Mouse (Mus musculus) MEL (cell line): ENCODE measurements at regions not wholly inside any gene's neighbourhood (a gene's known extent, or its start where the extent isn't known, plus 50 kb on each side); places are given as distances from the start of the nearest gene placed in this dataset.

Experiments
- DNase-seq: peaks from one replicate; pipeline ENCODE4 v3.0.0; 2011; ENCODE audit warnings: low read depth, low spot score
- H3K27ac ChIP-seq: 2 replicates; pipeline ENCODE4 v1.5.1; 2012; ENCODE audit warnings: low read depth, mild to moderate bottlenecking, control low read depth, low read length, moderate library complexity; ENCODE audit not compliant: control insufficient read depth
- H3K27me3 ChIP-seq, 2 experiments: fragments of 150-350 bp in 1 of 2; sonication (generic) in 1 of 2; 2 replicates each; pipeline ENCODE4 v1.6.1; 2012; ENCODE audit warnings: low read length in 2 of 2, mild to moderate bottlenecking in 2 of 2, improper control_type of control experiment in 1 of 2, moderate library complexity in 1 of 2; ENCODE audit not compliant: insufficient read depth in 2 of 2, control insufficient read depth in 1 of 2
- H3K36me3 ChIP-seq, 2 experiments: 2 replicates each; pipeline ENCODE4 v1.6.1; 2012 to 2014; ENCODE audit warnings: low read length in 2 of 2, improper control_type of control experiment in 1 of 2, inconsistent platforms in 1 of 2, mild to moderate bottlenecking in 1 of 2; ENCODE audit not compliant: insufficient read depth in 2 of 2, control insufficient read depth in 1 of 2
- H3K4me1 ChIP-seq, 2 experiments: fragments of 150-350 bp in 1 of 2; sonication (generic) in 1 of 2; 2 replicates each; pipeline ENCODE4 v1.6.1; 2012; ENCODE audit warnings: low read length in 2 of 2, improper control_type of control experiment in 1 of 2, mild to moderate bottlenecking in 1 of 2; ENCODE audit not compliant: insufficient read depth in 2 of 2, control insufficient read depth in 1 of 2
- H3K4me3 ChIP-seq, 2 experiments: fragments of 150-350 bp in 1 of 2; sonication (generic) in 1 of 2; 2 replicates each; pipeline ENCODE4 v1.5.1; 2012; ENCODE audit warnings: low read depth in 2 of 2, low read length in 2 of 2, mild to moderate bottlenecking in 2 of 2, moderate library complexity in 2 of 2, control low read depth in 1 of 2, improper control_type of control experiment in 1 of 2; ENCODE audit not compliant: control insufficient read depth in 1 of 2, insufficient read depth in 1 of 2
- H3K79me2 ChIP-seq: 2 replicates; pipeline ENCODE4 v1.6.1; 2012; ENCODE audit warnings: mild to moderate bottlenecking, low read length, moderate library complexity; ENCODE audit not compliant: control insufficient read depth, poor library complexity, insufficient read depth
- H3K9ac ChIP-seq: 2 replicates; pipeline ENCODE4 v1.6.1; 2012; ENCODE audit warnings: low read depth, mild to moderate bottlenecking, control low read depth, low read length, moderate library complexity; ENCODE audit not compliant: control insufficient read depth, poor library complexity, severe bottlenecking
- H3K9me3 ChIP-seq: fragments of 150-350 bp; sonication (generic); replicated peaks from 2 replicates; pipeline ENCODE4 v1.6.1; 2012; ENCODE audit warnings: mild to moderate bottlenecking, low read length, improper control_type of control experiment, moderate library complexity; ENCODE audit not compliant: insufficient read depth
- CHD1 ChIP-seq: IDR thresholded peaks from 2 replicates; pipeline ENCODE4 v1.6.1; 2012; ENCODE audit warnings: low read depth, mild to moderate bottlenecking, inconsistent platforms, low read length, improper control_type of control experiment
- CTCF ChIP-seq, 3 experiments: IDR thresholded peaks in 2 of 3; conservative IDR thresholded peaks in 1 of 3; 2 replicates each; pipeline ENCODE4 v1.5.1; 2011 to 2012; ENCODE audit warnings: low read length in 3 of 3, low read depth in 2 of 3, mild to moderate bottlenecking in 2 of 3, improper control_type of control experiment in 1 of 3, inconsistent platforms in 1 of 3, mixed read lengths in 1 of 3, moderate library complexity in 1 of 3; ENCODE audit not compliant: control insufficient read depth in 1 of 3, insufficient read depth in 1 of 3, poor library complexity in 1 of 3, severe bottlenecking in 1 of 3
- E2F4 ChIP-seq: IDR thresholded peaks from 2 replicates; pipeline ENCODE4 v1.6.1; 2011; ENCODE audit warnings: low read depth, low read length, improper control_type of control experiment, borderline replicate concordance
- EP300 ChIP-seq, 2 experiments: IDR thresholded peaks; 2 replicates each; pipeline ENCODE4 v1.6.1; 2011; ENCODE audit warnings: improper control_type of control experiment in 2 of 2, low read length in 2 of 2, low read depth in 1 of 2, mild to moderate bottlenecking in 1 of 2
- GATA1 ChIP-seq: IDR thresholded peaks from 2 replicates; pipeline ENCODE4 v1.6.1; 2011; ENCODE audit warnings: low read depth, low read length, improper control_type of control experiment
- HCFC1 ChIP-seq: IDR thresholded peaks from 2 replicates; pipeline ENCODE4 v1.6.1; 2012; ENCODE audit warnings: low read depth, mild to moderate bottlenecking, inconsistent platforms, low read length, improper control_type of control experiment, moderate library complexity
- KAT2A ChIP-seq: conservative IDR thresholded peaks from 2 replicates; pipeline ENCODE4 v1.6.1; 2012; ENCODE audit warnings: low read depth, low read length, improper control_type of control experiment, inconsistent platforms
- MAFK ChIP-seq: IDR thresholded peaks from 2 replicates; pipeline ENCODE4 v1.6.1; 2011; ENCODE audit warnings: low read depth, mild to moderate bottlenecking, low read length, improper control_type of control experiment, borderline replicate concordance
- MXI1 ChIP-seq: IDR thresholded peaks from 2 replicates; pipeline ENCODE4 v1.6.1; 2011; ENCODE audit warnings: mild to moderate bottlenecking, low read depth, low read length, improper control_type of control experiment
- MYB ChIP-seq: IDR thresholded peaks from 2 replicates; pipeline ENCODE4 v1.6.1; 2011; ENCODE audit warnings: mild to moderate bottlenecking, low read depth, low read length, improper control_type of control experiment
- NELFE ChIP-seq: IDR thresholded peaks from 2 replicates; pipeline ENCODE4 v1.6.1; 2011; ENCODE audit warnings: low read depth, low read length, improper control_type of control experiment
- POLR2A ChIP-seq, 2 experiments: IDR thresholded peaks; 2 replicates each; pipeline ENCODE4 v1.6.1; 2011 to 2012; ENCODE audit warnings: low read length in 2 of 2, mild to moderate bottlenecking in 2 of 2, control low read depth in 1 of 2, improper control_type of control experiment in 1 of 2, low read depth in 1 of 2, moderate library complexity in 1 of 2; ENCODE audit not compliant: control insufficient read depth in 1 of 2, insufficient read depth in 1 of 2, poor library complexity in 1 of 2
- POLR2AphosphoS2 ChIP-seq: IDR thresholded peaks from 2 replicates; pipeline ENCODE4 v1.6.1; 2011; ENCODE audit warnings: low read length, improper control_type of control experiment
- POLR2AphosphoS5 ChIP-seq: IDR thresholded peaks from 2 replicates; pipeline ENCODE4 v1.6.1; 2012; ENCODE audit warnings: low read depth, borderline replicate concordance, mild to moderate bottlenecking, inconsistent platforms, low read length, moderate library complexity, mixed read lengths
- RCOR1 ChIP-seq: IDR thresholded peaks from 2 replicates; pipeline ENCODE4 v1.6.1; 2012; ENCODE audit warnings: low read depth, mild to moderate bottlenecking, inconsistent platforms, low read length, improper control_type of control experiment
- SMC3 ChIP-seq: IDR thresholded peaks from 2 replicates; pipeline ENCODE4 v1.6.1; 2011; ENCODE audit warnings: low read depth, low read length, improper control_type of control experiment
- TCF12 ChIP-seq: IDR thresholded peaks from 2 replicates; pipeline ENCODE4 v1.6.1; 2014; ENCODE audit warnings: low read depth, mild to moderate bottlenecking, inconsistent platforms, low read length, improper control_type of control experiment, moderate library complexity
- UBTF ChIP-seq: IDR thresholded peaks from 2 replicates; pipeline ENCODE4 v1.6.1; 2012; ENCODE audit warnings: low read depth, mild to moderate bottlenecking, inconsistent platforms, low read length, improper control_type of control experiment, moderate library complexity, borderline replicate concordance; ENCODE audit not compliant: insufficient read depth
- USF1 ChIP-seq: IDR thresholded peaks from 2 replicates; pipeline ENCODE4 v1.6.1; 2014; ENCODE audit warnings: low read depth, mild to moderate bottlenecking, inconsistent platforms, low read length, improper control_type of control experiment, moderate library complexity
- ZKSCAN1 ChIP-seq: IDR thresholded peaks from 2 replicates; pipeline ENCODE4 v1.6.1; 2012; ENCODE audit warnings: low read depth, mild to moderate bottlenecking, inconsistent platforms, low read length, improper control_type of control experiment, moderate library complexity
- ZMIZ1 ChIP-seq: IDR thresholded peaks from 2 replicates; pipeline ENCODE4 v1.6.1; 2012; ENCODE audit warnings: low read depth, mild to moderate bottlenecking, inconsistent platforms, low read length, improper control_type of control experiment, moderate library complexity

- Histone ChIP-seq H3K79me2 (no peaks in the 10 kb centered on the region), H3K27me3 (no peaks in the 10 kb centered on the region), H3K27ac (no peak overlapping the region), H3K4me3 (no peak overlapping the region)
- TF ChIP-seq MAFK: no peak
- no peak for TF ChIP-seq POLR2AphosphoS2
- TF ChIP-seq ZKSCAN1: no peak
- no peak for TF ChIP-seq UBTF
- TF ChIP-seq POLR2AphosphoS5: no peak
- TF ChIP-seq NELFE: no peak
- no peak for TF ChIP-seq MYB
- no peak for TF ChIP-seq USF1
- TF ChIP-seq, all 39 proteins: peak for 0
- DNase-seq: no peak
- no peaks in the 10 kb centered on the region for H3K36me3 ChIP-seq
- no peaks in the 10 kb centered on the region for H3K9me3 ChIP-seq
- H3K4me1 ChIP-seq: no peaks in the 10 kb centered on the region
- H3K9ac ChIP-seq: no peak overlapping the region
Measured at GRCm38 (mm10) chr1:185052700-185053099, 53.3 kb upstream of the Mark1 start.

- Histone ChIP-seq H3K27me3 (no peaks in the 10 kb centered on the region), H3K9ac (no peak overlapping the region), H3K9me3 (no peaks in the 10 kb centered on the region), H3K4me1 (no peaks in the 10 kb centered on the region), H3K36me3 (no peaks in the 10 kb centered on the region), H3K4me3 (no peak overlapping the region), H3K79me2 (no peaks in the 10 kb centered on the region), H3K27ac (no peak overlapping the region)
- no peak for TF ChIP-seq UBTF
- TF ChIP-seq TCF12: no peak
- no peak for TF ChIP-seq USF1
- TF ChIP-seq HCFC1: no peak
- no peak for TF ChIP-seq EP300 (IDR thresholded peaks at IDR 0.05; ENCODE audit: low read depth in 1 of 2, low read length in 2 of 2)
- no peak for TF ChIP-seq MYB
- no peak for TF ChIP-seq SMC3
- no peak for TF ChIP-seq RCOR1
- TF ChIP-seq CTCF (IDR thresholded peaks at IDR 0.05 in 2 of 3, conservative IDR thresholded peaks at IDR 0.05 in 1 of 3; ENCODE audit: control insufficient read depth in 1 of 3, insufficient read depth in 1 of 3, low read depth in 2 of 3, low read length in 3 of 3, poor library complexity in 1 of 3, severe bottlenecking in 1 of 3): no peak
- no peak for TF ChIP-seq ZKSCAN1
- no peak for TF ChIP-seq ZMIZ1
- TF ChIP-seq CHD1: no peak
- TF ChIP-seq GATA1: no peak
- TF ChIP-seq KAT2A: no peak
- no peak for TF ChIP-seq MXI1
- no peak for TF ChIP-seq E2F4
- TF ChIP-seq POLR2A (IDR thresholded peaks at IDR 0.05; ENCODE audit: control insufficient read depth in 1 of 2, insufficient read depth in 1 of 2, low read depth in 1 of 2, low read length in 2 of 2, poor library complexity in 1 of 2): no peak
- no peak for DNase-seq
Measured at GRCm38 (mm10) chr1:185049980-185050379, 50.6 kb upstream of the Mark1 start.
